Mouse (Mus musculus) forebrain, embryonic 16.5 days (tissue): ENCODE results near the gene Ctns. TPM values are rescaled to one million over a fixed set of nuclear protein-coding genes. Genes with fewer than 3 reads are reported as not detected.

Experiments used
- ATAC-seq: fragments of 200-750 bp; cut with Nextera tagmentation; 2 replicates; pipeline ENCODE4 v1.8.0; 2017; ENCODE audit warnings: mild to moderate bottlenecking, moderate library complexity
- H3K27ac ChIP-seq: fragments of 300-500 bp; sonication (generic); 2 replicates; pipeline ENCODE4 v1.5.1; 2014; ENCODE audit warnings: low read length, control low read depth
- H3K27me3 ChIP-seq: fragments of 300-500 bp; sonication (generic); replicated peaks from 2 replicates; pipeline ENCODE4 v1.6.1; 2014; ENCODE audit warnings: low read length; ENCODE audit not compliant: control insufficient read depth, insufficient read depth
- H3K36me3 ChIP-seq: fragments of 300-500 bp; sonication (generic); 2 replicates; pipeline ENCODE4 v1.6.1; 2014; ENCODE audit not compliant: control insufficient read depth, insufficient read depth
- H3K4me1 ChIP-seq: fragments of 300-500 bp; sonication (generic); replicated peaks from 2 replicates; pipeline ENCODE4 v1.6.1; 2014; ENCODE audit warnings: low read length; ENCODE audit not compliant: control insufficient read depth, insufficient read depth
- H3K4me2 ChIP-seq: fragments of 300-500 bp; sonication (generic); 2 replicates; pipeline ENCODE4 v1.6.1; 2014; ENCODE audit warnings: mild to moderate bottlenecking, low read length, control low read depth
- H3K4me3 ChIP-seq: fragments of 300-500 bp; sonication (generic); replicated peaks from 2 replicates; pipeline ENCODE4 v1.5.1; 2014; ENCODE audit warnings: mild to moderate bottlenecking, low read length, control low read depth
- H3K9ac ChIP-seq: fragments of 300-500 bp; sonication (generic); replicated peaks from 2 replicates; pipeline ENCODE4 v1.6.1; 2014; ENCODE audit warnings: low read depth, low read length, control low read depth
- H3K9me3 ChIP-seq: fragments of 300-500 bp; sonication (generic); 2 replicates; pipeline ENCODE4 v1.6.1; 2016; ENCODE audit warnings: low read length; ENCODE audit not compliant: control insufficient read depth
- WGBS: fragments of 180-500 bp; shearing (Covaris S2); extraction: QIAGEN DNeasy Blood & Tissue Kit; methylation state at CpG from one replicate; pipeline ENCODE4 v1.1.7; 2014; 5-methylcytosine and 5-hydroxymethylcytosine counted together
- polyA plus RNA-seq: library from polyadenylated mRNA; unstranded; fragments of >200 nt; fragmentation: Nextera tagmentation; extraction: Ambion mirVana; gene quantifications from 2 replicates; pipeline ENCODE4 v1.2.1, GENCODE M21; 2015

The Ctns gene
- polyA plus RNA-seq, 1 experiment from 2014 or later, result 21.5 TPM

GRCm38 (mm10) chr11:73177509-73177875 lies 21.4 kb downstream of the Ctns start:
- Histone ChIP-seq H3K36me3 (peaks cover 2% of the 10 kb centered on the region; the same call in 1 of the 2 replicates), H3K9me3 (no peaks in the 10 kb centered on the region), H3K27ac (peak overlapping the region; percentile 69; the same call in 1 of the 2 replicates), H3K4me3 (peak overlapping the region; percentile 95), H3K4me2 (peak overlapping the region; percentile 75), H3K27me3 (no peaks in the 10 kb centered on the region), H3K4me1 (peaks cover 35% of the 10 kb centered on the region), H3K9ac (peak overlapping the region; percentile 72)
- under 1% methylated on average over 28 of the region's 28 CpGs for WGBS
- peak; percentile 60 for ATAC-seq

GRCm38 (mm10) chr11:73176608-73177508 lies 22.0 kb downstream of the Ctns start, which contains the start of the genes Emc6 and Tax1bp3:
TSS of gene Emc6 (minus strand) at chr11:73177037.
TSS of gene Tax1bp3 (plus strand) at chr11:73177083.
- H3K36me3 ChIP-seq, result peaks cover 2% of the 10 kb centered on the region; the same call in 1 of the 2 replicates
- H3K9ac ChIP-seq, result peak within 1 kb of the TSS; percentile 88
- peaks cover 37% of the 10 kb centered on the region for H3K4me1 ChIP-seq
- peak; percentile 98 for ATAC-seq
- WGBS, result under 1% methylated on average over 81 of the region's 81 CpGs
- peak within 1 kb of the TSS; percentile 95 for H3K4me3 ChIP-seq
- peak within 1 kb of the TSS; percentile 85 for H3K4me2 ChIP-seq
- H3K27ac ChIP-seq, result peak within 1 kb of the TSS; percentile 88
- H3K9me3 ChIP-seq, result no peaks in the 10 kb centered on the region
- H3K27me3 ChIP-seq, result no peaks in the 10 kb centered on the region

- peak overlapping the region; percentile 88 for H3K9ac ChIP-seq
- peak overlapping the region; percentile 88 for H3K27ac ChIP-seq
- 1% methylated on average over 15 of the region's 15 CpGs for WGBS
- ATAC-seq, result no peak
- peaks cover 2% of the 10 kb centered on the region; the same call in 1 of the 2 replicates for H3K36me3 ChIP-seq
- no peaks in the 10 kb centered on the region for H3K9me3 ChIP-seq
- H3K4me2 ChIP-seq, result peak overlapping the region; percentile 85
- H3K4me1 ChIP-seq, result peaks cover 37% of the 10 kb centered on the region
- H3K27me3 ChIP-seq, result no peaks in the 10 kb centered on the region
- peak overlapping the region; percentile 95 for H3K4me3 ChIP-seq
Observed at GRCm38 (mm10) chr11:73176186-73176585, 22.7 kb downstream of the Ctns start.

GRCm38 (mm10) chr11:73175612-73176011 lies 23.2 kb downstream of the Ctns start:
- H3K9ac ChIP-seq, result peak overlapping the region; percentile 88; the same call in 1 of the 2 replicates
- WGBS, result 49% methylated on average over 8 of the region's 8 CpGs
- H3K4me1 ChIP-seq, result peaks cover 37% of the 10 kb centered on the region
- no peak for ATAC-seq
- peaks cover 2% of the 10 kb centered on the region; the same call in 1 of the 2 replicates for H3K36me3 ChIP-seq
- peak overlapping the region; percentile 85 for H3K4me2 ChIP-seq
- H3K27me3 ChIP-seq, result no peaks in the 10 kb centered on the region
- H3K9me3 ChIP-seq, result no peaks in the 10 kb centered on the region
- no peak overlapping the region for H3K27ac ChIP-seq
- peak overlapping the region; percentile 95 for H3K4me3 ChIP-seq

- Histone ChIP-seq H3K4me1 (peaks cover 16% of the 10 kb centered on the region), H3K36me3 (peaks cover 2% of the 10 kb centered on the region; the same call in 1 of the 2 replicates), H3K4me3 (no peak overlapping the region), H3K4me2 (no peak overlapping the region), H3K9me3 (no peaks in the 10 kb centered on the region), H3K27ac (no peak overlapping the region), H3K9ac (no peak overlapping the region), H3K27me3 (no peaks in the 10 kb centered on the region)
- WGBS, result 48% methylated on average over 5 of the region's 5 CpGs
- no peak for ATAC-seq
Observed at GRCm38 (mm10) chr11:73172186-73172585, 26.7 kb downstream of the Ctns start.

- Histone ChIP-seq H3K4me1 (0 out of 2 replicates have a peak, but pooled peaks cover 2% of the 10 kb centered on the region), H3K27ac (no peak overlapping the region), H3K4me2 (no peak overlapping the region), H3K27me3 (no peaks in the 10 kb centered on the region), H3K9ac (no peak overlapping the region), H3K36me3 (peaks cover 2% of the 10 kb centered on the region; the same call in 1 of the 2 replicates), H3K4me3 (no peak overlapping the region), H3K9me3 (no peaks in the 10 kb centered on the region)
- peak; percentile 55 for ATAC-seq
- WGBS, result 43% methylated on average over 4 of the region's 4 CpGs
Observed at GRCm38 (mm10) chr11:73169231-73169630, 29.6 kb downstream of the Ctns start.

GRCm38 (mm10) chr11:73168576-73168975 lies 30.3 kb downstream of the Ctns start:
- ATAC-seq, result no peak
- no peaks in the 10 kb centered on the region for H3K9me3 ChIP-seq
- no peak overlapping the region for H3K4me2 ChIP-seq
- H3K4me3 ChIP-seq, result no peak overlapping the region
- H3K27ac ChIP-seq, result no peak overlapping the region
- WGBS, result 78% methylated on average over 6 of the region's 6 CpGs
- H3K4me1 ChIP-seq, result 0 out of 2 replicates have a peak, but pooled peaks cover 2% of the 10 kb centered on the region
- H3K36me3 ChIP-seq, result peaks cover 2% of the 10 kb centered on the region; the same call in 1 of the 2 replicates
- H3K9ac ChIP-seq, result no peak overlapping the region
- H3K27me3 ChIP-seq, result no peaks in the 10 kb centered on the region

- WGBS, result 87% methylated on average over 8 of the region's 8 CpGs
- Histone ChIP-seq H3K36me3 (no peaks in the 10 kb centered on the region; the same call in 1 of the 2 replicates), H3K27me3 (no peaks in the 10 kb centered on the region), H3K4me1 (0 out of 2 replicates have a peak, but pooled peaks cover 2% of the 10 kb centered on the region), H3K4me3 (no peak overlapping the region), H3K27ac (no peak overlapping the region), H3K4me2 (no peak overlapping the region), H3K9me3 (no peaks in the 10 kb centered on the region), H3K9ac (no peak overlapping the region)
- ATAC-seq, result no peak
Observed at GRCm38 (mm10) chr11:73168071-73168470, 30.8 kb downstream of the Ctns start.

- 85% methylated on average over 5 of the region's 5 CpGs for WGBS
Observed at GRCm38 (mm10) chr11:73162284-73162683, 36.6 kb downstream of the Ctns start.

More at GRCm38 (mm10) chr11:73162284-73162683, 36.6 kb downstream of the Ctns start:
- H3K27ac ChIP-seq, result no peak overlapping the region
- ATAC-seq, result no peak
- H3K4me2 ChIP-seq, result no peak overlapping the region
- 0 out of 2 replicates have a peak, but pooled peaks cover 5% of the 10 kb centered on the region for H3K4me1 ChIP-seq
- no peak overlapping the region for H3K9ac ChIP-seq
- H3K36me3 ChIP-seq, result no peaks in the 10 kb centered on the region
- H3K4me3 ChIP-seq, result no peak overlapping the region
- no peaks in the 10 kb centered on the region for H3K9me3 ChIP-seq
- peaks cover 17% of the 10 kb centered on the region; the same call in 1 of the 2 replicates for H3K27me3 ChIP-seq
